Mouse (Mus musculus): ENCODE data around the gene Olfr1185-ps1.

DNA sequence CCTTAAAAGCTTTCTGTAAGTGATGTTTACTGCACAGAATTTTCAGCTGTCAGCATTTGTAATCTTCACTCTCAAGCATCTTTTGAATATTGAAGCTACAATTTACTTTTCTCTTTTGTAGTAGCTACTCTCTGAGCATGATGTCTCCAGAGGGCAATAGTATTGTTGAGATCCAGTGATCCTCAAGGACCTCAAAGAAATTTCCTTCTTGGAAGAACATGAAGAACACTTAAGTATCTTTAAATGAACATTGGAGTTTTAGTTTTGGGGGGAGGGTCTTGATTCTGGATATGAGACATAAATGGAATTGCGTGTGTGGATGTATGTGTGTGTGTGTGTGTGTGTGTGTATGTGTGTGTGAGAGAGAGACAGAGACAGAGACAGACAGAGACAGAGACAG is 44.1 kb upstream of the Olfr1185-ps1 start, which contains the start of gene Gm13757:
- TF ChIP-seq POLR2A (IDR thresholded peaks at IDR 0.05; ENCODE audit: borderline replicate concordance, extremely low read depth, insufficient read depth, insufficient read length, poor library complexity, severe bottlenecking) (no peak), CTCF (IDR thresholded peaks at IDR 0.05; ENCODE audit: borderline replicate concordance, extremely low read depth, insufficient read depth, insufficient read length) (no peak)

All from brain, embryonic 14.5 days (tissue).